Mouse (Mus musculus): ENCODE data around the gene Oas1h. TPM values are rescaled to one million over a fixed set of nuclear protein-coding genes. Genes with fewer than 3 reads are reported as not detected.
"Not testable (repeated sequence)": the region's sequence is repeated elsewhere in the genome, so short reads cannot be mapped to it uniquely, and the experiment has no call there.

Gene Oas1h
- polyA plus RNA-seq, 1 experiment: not detected

GRCm38 (mm10) chr5:120890026-120890425, 28.8 kb downstream of the Oas1h start:
- TF ChIP-seq CTCF (IDR thresholded peaks at IDR 0.05; ENCODE audit: borderline replicate concordance, insufficient read depth, low read depth, low read length) (no peak), POLR2A (IDR thresholded peaks at IDR 0.05; ENCODE audit: borderline replicate concordance, insufficient read depth, low read length) (no peak)
- DNase-seq: no peak
- Histone ChIP-seq H3K4me3 (replicated peaks; ENCODE audit: insufficient read depth, low read depth, low read length) (no peak overlapping the region), H3K4me1 (ENCODE audit: control insufficient read depth, insufficient read depth, low read length) (0 out of 2 replicates have a peak, but pooled peaks cover 3% of the 10 kb centered on the region), H3K27ac (ENCODE audit: insufficient read depth, low read length) (no peak overlapping the region), H3K27me3 (ENCODE audit: control insufficient read depth, insufficient read depth, low read length) (no peaks in the 10 kb centered on the region)
- 94% methylated on average over 2 of the region's 2 CpGs for WGBS

GRCm38 (mm10) chr5:120890991-120891390, 29.8 kb downstream of the Oas1h start:
- TF ChIP-seq CTCF (IDR thresholded peaks at IDR 0.05; ENCODE audit: borderline replicate concordance, insufficient read depth, low read depth, low read length) (no peak), POLR2A (IDR thresholded peaks at IDR 0.05; ENCODE audit: borderline replicate concordance, insufficient read depth, low read length) (no peak)
- Histone ChIP-seq H3K27ac (ENCODE audit: insufficient read depth, low read length) (no peak overlapping the region), H3K4me3 (replicated peaks; ENCODE audit: insufficient read depth, low read depth, low read length) (no peak overlapping the region), H3K4me1 (ENCODE audit: control insufficient read depth, insufficient read depth, low read length) (peaks cover 3% of the 10 kb centered on the region; the same call in 1 of the 2 replicates), H3K27me3 (ENCODE audit: control insufficient read depth, insufficient read depth, low read length) (no peaks in the 10 kb centered on the region)
- no peak for DNase-seq
- WGBS: 38% methylated on average over 3 of the region's 3 CpGs

- 89% methylated on average over 2 of the region's 2 CpGs for WGBS
- H3K4me3 ChIP-seq (replicated peaks; ENCODE audit: insufficient read depth, low read depth, low read length); H3K27me3 ChIP-seq (ENCODE audit: control insufficient read depth, insufficient read depth, low read length); H3K27ac ChIP-seq (ENCODE audit: insufficient read depth, low read length); H3K4me1 ChIP-seq (ENCODE audit: control insufficient read depth, insufficient read depth, low read length); DNase-seq: not testable (repeated sequence)
Measured at GRCm38 (mm10) chr5:120891566-120892242, 30.5 kb downstream of the Oas1h start.

- no peaks in the 10 kb centered on the region for H3K27me3 ChIP-seq (ENCODE audit: control insufficient read depth, insufficient read depth, low read length)
- no peak for DNase-seq
- TF ChIP-seq POLR2A (IDR thresholded peaks at IDR 0.05; ENCODE audit: borderline replicate concordance, insufficient read depth, low read length) (no peak), CTCF (IDR thresholded peaks at IDR 0.05; ENCODE audit: borderline replicate concordance, insufficient read depth, low read depth, low read length) (no peak)
- H3K4me3 ChIP-seq (replicated peaks; ENCODE audit: insufficient read depth, low read depth, low read length): no peak overlapping the region
- WGBS: 90% methylated on average over 2 of the region's 2 CpGs
- no peak overlapping the region for H3K27ac ChIP-seq (ENCODE audit: insufficient read depth, low read length)
- H3K4me1 ChIP-seq (ENCODE audit: control insufficient read depth, insufficient read depth, low read length): peaks cover 4% of the 10 kb centered on the region
Measured at GRCm38 (mm10) chr5:120892243-120892660, 31.0 kb downstream of the Oas1h start.

- H3K27me3 ChIP-seq (ENCODE audit: control insufficient read depth, insufficient read depth, low read length); H3K4me1 ChIP-seq (ENCODE audit: control insufficient read depth, insufficient read depth, low read length); DNase-seq; H3K4me3 ChIP-seq (replicated peaks; ENCODE audit: insufficient read depth, low read depth, low read length); H3K27ac ChIP-seq (ENCODE audit: insufficient read depth, low read length): not testable (repeated sequence)
- 78% methylated on average over 4 of the region's 4 CpGs for WGBS
Measured at GRCm38 (mm10) chr5:120893866-120894265, 32.6 kb downstream of the Oas1h start.

GRCm38 (mm10) chr5:120894692-120895091, 33.5 kb downstream of the Oas1h start:
- H3K27ac ChIP-seq (ENCODE audit: insufficient read depth, low read length); DNase-seq; H3K27me3 ChIP-seq (ENCODE audit: control insufficient read depth, insufficient read depth, low read length); H3K4me3 ChIP-seq (replicated peaks; ENCODE audit: insufficient read depth, low read depth, low read length); H3K4me1 ChIP-seq (ENCODE audit: control insufficient read depth, insufficient read depth, low read length): not testable (repeated sequence)
- 96% methylated on average over 2 of the region's 2 CpGs for WGBS

- no peak for TF ChIP-seq POLR2A (IDR thresholded peaks at IDR 0.05; ENCODE audit: borderline replicate concordance, insufficient read depth, low read length)
- no peak for TF ChIP-seq CTCF (IDR thresholded peaks at IDR 0.05; ENCODE audit: borderline replicate concordance, insufficient read depth, low read depth, low read length)
- no peak overlapping the region for H3K4me3 ChIP-seq (replicated peaks; ENCODE audit: insufficient read depth, low read depth, low read length)
- 89% methylated on average over 11 of the region's 11 CpGs for WGBS
- H3K27me3 ChIP-seq (ENCODE audit: control insufficient read depth, insufficient read depth, low read length): no peaks in the 10 kb centered on the region
- peaks cover 8% of the 10 kb centered on the region for H3K4me1 ChIP-seq (ENCODE audit: control insufficient read depth, insufficient read depth, low read length)
- no peak for DNase-seq
- H3K27ac ChIP-seq (ENCODE audit: insufficient read depth, low read length): no peak overlapping the region
Measured at GRCm38 (mm10) chr5:120895231-120895900, 34.1 kb downstream of the Oas1h start.

- Histone ChIP-seq H3K27ac (ENCODE audit: insufficient read depth, low read length) (no peak overlapping the region), H3K27me3 (ENCODE audit: control insufficient read depth, insufficient read depth, low read length) (no peaks in the 10 kb centered on the region), H3K4me1 (ENCODE audit: control insufficient read depth, insufficient read depth, low read length) (peaks cover 7% of the 10 kb centered on the region), H3K4me3 (replicated peaks; ENCODE audit: insufficient read depth, low read depth, low read length) (no peak overlapping the region)
- no peak for DNase-seq
- TF ChIP-seq POLR2A (IDR thresholded peaks at IDR 0.05; ENCODE audit: borderline replicate concordance, insufficient read depth, low read length) (no peak), CTCF (IDR thresholded peaks at IDR 0.05; ENCODE audit: borderline replicate concordance, insufficient read depth, low read depth, low read length) (no peak)
- 97% methylated on average over 6 of the region's 6 CpGs for WGBS
Measured at GRCm38 (mm10) chr5:120898307-120898706, 37.1 kb downstream of the Oas1h start.
